Mouse (Mus musculus) heart, postnatal 0 days (tissue): ENCODE measurements around the gene Thnsl2.

Experiments
- CTCF ChIP-seq: IDR thresholded peaks from 2 replicates; pipeline ENCODE4 v1.5.1; 2016; ENCODE audit warnings: antibody characterized with exemption, control low read depth, low read depth
- EP300 ChIP-seq: IDR thresholded peaks from 2 replicates; pipeline ENCODE4 v1.6.1; 2016; ENCODE audit warnings: antibody characterized with exemption, low read depth

DNA sequence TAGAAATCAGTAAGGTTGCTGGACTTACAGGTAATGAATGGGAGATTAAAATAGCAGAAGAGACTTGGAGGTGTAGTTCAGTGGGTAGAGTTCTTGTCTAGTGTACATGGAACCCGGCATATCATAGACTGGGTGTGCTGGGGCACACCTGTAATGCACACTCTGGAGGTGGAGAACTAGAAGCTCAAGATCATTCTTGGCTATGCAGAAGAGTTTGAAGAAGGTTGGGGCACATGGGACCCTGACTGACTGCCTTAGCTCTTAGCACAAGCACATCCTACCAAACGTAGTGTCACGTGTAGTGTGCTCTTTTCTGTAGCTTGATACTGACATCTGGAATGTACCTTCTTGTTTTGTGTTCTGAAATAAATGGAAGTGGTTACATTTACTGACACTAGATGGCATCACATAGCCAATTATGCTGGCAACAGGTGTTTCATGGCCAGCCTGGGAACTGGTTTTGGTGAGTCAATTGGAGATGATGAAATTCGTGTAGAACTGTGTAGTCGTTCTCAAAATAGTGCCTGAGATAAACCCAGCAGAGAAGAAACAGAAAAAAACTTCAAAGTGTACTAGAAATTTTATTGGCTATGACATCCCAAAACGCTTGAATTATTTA, 22.4 kb upstream of the Thnsl2 start:
- TF ChIP-seq CTCF (peak; percentile 80), EP300 (no peak)
